Mouse (Mus musculus): Measurements from ENCODE around the gene Sdhc.

DNA sequence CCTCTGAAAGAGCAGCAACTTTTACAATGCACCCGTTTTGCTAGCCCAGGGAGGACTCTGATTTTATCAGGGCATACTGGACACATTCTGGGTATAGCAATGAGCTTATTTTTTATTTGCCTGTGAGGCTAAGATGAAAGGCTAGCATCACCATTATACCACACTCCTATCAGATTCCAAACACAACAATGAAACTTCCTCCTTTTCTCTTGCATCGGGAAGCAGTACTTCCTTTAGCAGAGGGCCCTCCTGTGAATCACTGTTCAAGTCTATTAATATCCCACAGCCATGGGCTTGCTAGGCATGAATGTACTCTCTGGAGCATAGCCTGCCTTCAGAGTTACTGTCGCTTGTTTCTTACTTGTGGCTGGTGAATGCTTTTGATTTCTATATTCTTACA is 20.7 kb upstream of the Sdhc start:
- TF ChIP-seq CTCF (IDR thresholded peaks at IDR 0.05; ENCODE audit: borderline replicate concordance, insufficient read depth, low read length) (no peak), POLR2A (IDR thresholded peaks at IDR 0.05; ENCODE audit: low read depth, low read length) (no peak)
